Mouse (Mus musculus) limb, embryonic 15.5 days (tissue): ENCODE results near the gene Lamb2. TPM values are rescaled to one million over a fixed set of nuclear protein-coding genes. Genes with fewer than 3 reads are reported as not detected.

Source experiments
- ATAC-seq: fragments of 200-750 bp; cut with Nextera tagmentation; 2 replicates; pipeline ENCODE4 v1.8.0; 2017; ENCODE audit warnings: low read depth, moderate TSS enrichment; ENCODE audit not compliant: insufficient number of reproducible peaks, low FRiP score, low TSS enrichment
- H3K27ac ChIP-seq: fragments of 300-500 bp; sonication (generic); 2 replicates; pipeline ENCODE4 v1.5.1; 2015; ENCODE audit warnings: moderate library complexity, mild to moderate bottlenecking, inconsistent platforms
- H3K27me3 ChIP-seq: fragments of 300-500 bp; sonication (generic); 2 replicates; pipeline ENCODE4 v1.6.1; 2015; ENCODE audit warnings: inconsistent platforms
- H3K36me3 ChIP-seq: fragments of 300-500 bp; sonication (generic); 2 replicates; pipeline ENCODE4 v1.6.1; 2015; ENCODE audit warnings: inconsistent platforms
- H3K4me1 ChIP-seq: fragments of 300-500 bp; sonication (generic); 2 replicates; pipeline ENCODE4 v1.6.1; 2015; ENCODE audit warnings: inconsistent platforms
- H3K4me2 ChIP-seq: fragments of 300-500 bp; sonication (generic); 2 replicates; pipeline ENCODE4 v1.6.1; 2015; ENCODE audit warnings: mild to moderate bottlenecking, inconsistent platforms
- H3K4me3 ChIP-seq: fragments of 300-500 bp; sonication (generic); 2 replicates; pipeline ENCODE4 v1.5.1; 2015; ENCODE audit warnings: mild to moderate bottlenecking, inconsistent platforms
- H3K9ac ChIP-seq: fragments of 300-500 bp; sonication (generic); 2 replicates; pipeline ENCODE4 v1.6.1; 2015; ENCODE audit warnings: inconsistent platforms
- H3K9me3 ChIP-seq: fragments of 300-500 bp; sonication (generic); 2 replicates; pipeline ENCODE4 v1.6.1; 2016; ENCODE audit warnings: inconsistent platforms
- WGBS: fragments of 180-500 bp; shearing (Covaris S2); methylation state at CpG from one replicate; pipeline ENCODE4 v1.1.7; 2015; 5-methylcytosine and 5-hydroxymethylcytosine counted together
- polyA plus RNA-seq: library from polyadenylated mRNA; unstranded; fragments of >200 nt; fragmentation: Nextera tagmentation; extraction: Ambion mirVana; gene quantifications from 2 replicates; pipeline ENCODE4 v1.2.1, GENCODE M21; 2015

The Lamb2 gene
- polyA plus RNA-seq, 1 experiment from 2014 or later, result 78.4 TPM

- Histone ChIP-seq H3K9ac (no peak overlapping the region), H3K27ac (no peak overlapping the region), H3K4me2 (no peak overlapping the region), H3K4me1 (no peaks in the 10 kb centered on the region), H3K9me3 (no peaks in the 10 kb centered on the region), H3K4me3 (no peak overlapping the region), H3K36me3 (peaks cover 70% of the 10 kb centered on the region), H3K27me3 (no peaks in the 10 kb centered on the region)
- WGBS, result 81% methylated on average over 1 of the region's 1 CpGs
- no peak for ATAC-seq
Observed at GRCm38 (mm10) chr9:108530954-108531353, 51.4 kb downstream of the Lamb2 start.

DNA sequence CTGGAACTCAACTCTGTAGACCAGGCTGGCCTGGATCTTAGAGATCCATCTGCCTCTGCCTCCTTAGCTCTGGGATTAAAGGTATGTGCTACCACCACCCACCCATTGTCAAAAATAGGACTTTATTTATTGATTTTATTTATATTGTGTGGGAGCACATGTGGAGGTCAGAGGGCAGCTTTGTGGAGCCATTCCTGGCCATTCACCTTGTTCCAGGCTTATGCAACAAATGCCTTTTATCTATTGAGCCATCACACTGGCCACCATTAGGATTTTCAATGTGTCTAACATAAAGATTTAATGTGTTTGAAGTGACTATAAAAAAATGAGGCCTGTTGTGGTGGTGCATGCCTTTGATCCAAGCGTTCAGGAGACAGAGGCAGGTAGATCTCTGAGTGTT lies 52.0 kb downstream of the Lamb2 start:
- H3K36me3 ChIP-seq, result peaks cover 75% of the 10 kb centered on the region
- no peak overlapping the region for H3K4me2 ChIP-seq
- no peaks in the 10 kb centered on the region for H3K4me1 ChIP-seq
- no peak overlapping the region for H3K27ac ChIP-seq
- 89% methylated on average over 1 of the region's 1 CpGs for WGBS
- no peak overlapping the region for H3K9ac ChIP-seq
- H3K9me3 ChIP-seq, result no peaks in the 10 kb centered on the region
- no peak overlapping the region for H3K4me3 ChIP-seq
- H3K27me3 ChIP-seq, result no peaks in the 10 kb centered on the region
- ATAC-seq, result no peak

Other genes with a start within 250 kb of the Lamb2 start
- gene Dag1, start 215.8 kb upstream of the Lamb2 start, polyA plus RNA-seq, result 86.6 and 107 TPM in 2 replicates
- gene Nicn1, start 189.3 kb upstream of the Lamb2 start, polyA plus RNA-seq, result 35.5 and 43.8 TPM in 2 replicates
- 8.3 and 9.5 TPM in 2 replicates for gene Amt, start 182.9 kb upstream of the Lamb2 start, polyA plus RNA-seq
- gene Rhoa, start 173.6 kb upstream of the Lamb2 start, polyA plus RNA-seq, result 470 and 473 TPM in 2 replicates
- gene Tcta, start 173.6 kb upstream of the Lamb2 start, polyA plus RNA-seq, result 44.3 and 47.6 TPM in 2 replicates
- 621 and 657 TPM in 2 replicates for gene Gpx1, start 140.8 kb upstream of the Lamb2 start, polyA plus RNA-seq
- gene Usp4, start 131.9 kb upstream of the Lamb2 start, polyA plus RNA-seq, result 99.6 and 108 TPM in 2 replicates
- gene 1700102P08Rik, start 86.9 kb upstream of the Lamb2 start, polyA plus RNA-seq, result 0.72 and 0.74 TPM in 2 replicates
- 1.2 and 1.3 TPM in 2 replicates for gene Ccdc36, start 51.3 kb upstream of the Lamb2 start, polyA plus RNA-seq
- gene BC048562, start 43.3 kb upstream of the Lamb2 start, polyA plus RNA-seq, result not detected in 2 replicates
- 56.3 and 57.8 TPM in 2 replicates for gene Ccdc71, start 19.2 kb upstream of the Lamb2 start, polyA plus RNA-seq
- gene Klhdc8b, start 18.2 kb upstream of the Lamb2 start, polyA plus RNA-seq, result 30.6 and 32.5 TPM in 2 replicates
- 61.4 and 63.3 TPM in 2 replicates for gene Usp19, start 10.9 kb downstream of the Lamb2 start, polyA plus RNA-seq
- gene Qars, start 28.0 kb downstream of the Lamb2 start, polyA plus RNA-seq, result 104 and 107 TPM in 2 replicates
- 112 TPM in 2 replicates for gene Qrich1, start 37.1 kb downstream of the Lamb2 start, polyA plus RNA-seq
- 151 and 157 TPM in 2 replicates for gene Impdh2, start 80.5 kb downstream of the Lamb2 start, polyA plus RNA-seq
- gene Ndufaf3, start 87.7 kb downstream of the Lamb2 start, polyA plus RNA-seq, result 33.6 and 40.4 TPM in 2 replicates
- gene Dalrd3, start 90.2 kb downstream of the Lamb2 start, polyA plus RNA-seq, result 109 and 122 TPM in 2 replicates
- 89.6 and 95.0 TPM in 2 replicates for gene Wdr6, start 99.0 kb downstream of the Lamb2 start, polyA plus RNA-seq
- gene P4htm, start 117.9 kb downstream of the Lamb2 start, polyA plus RNA-seq, result 8.8 and 10.8 TPM in 2 replicates
- 43.8 and 44.4 TPM in 2 replicates for gene Arih2, start 169.7 kb downstream of the Lamb2 start, polyA plus RNA-seq
- 37.1 and 38.3 TPM in 2 replicates for gene Slc25a20, start 182.4 kb downstream of the Lamb2 start, polyA plus RNA-seq
- gene Prkar2a, start 209.6 kb downstream of the Lamb2 start, polyA plus RNA-seq, result 24.2 and 28.2 TPM in 2 replicates